Mouse (Mus musculus): ENCODE results near the gene Igsf8. TPM values are rescaled to one million over a fixed set of nuclear protein-coding genes. Genes with fewer than 3 reads are reported as not detected.

Gene Igsf8
- polyA plus RNA-seq, 1 experiment from 2014 or later: 72.2 TPM

GRCm38 (mm10) chr1:172341386-172341785 is 79.9 kb downstream of the Igsf8 start:
- Histone ChIP-seq H3K36me3 (ENCODE audit: control insufficient read depth, insufficient read depth, low read length) (no peaks in the 10 kb centered on the region), H3K27me3 (ENCODE audit: control insufficient read depth, insufficient read depth, low read length) (no peaks in the 10 kb centered on the region), H3K4me1 (ENCODE audit: control insufficient read depth, insufficient read depth, low read length) (peaks cover 3% of the 10 kb centered on the region; the same call in 1 of the 2 replicates), H3K4me3 (ENCODE audit: low read depth, low read length) (peak overlapping the region; percentile 32), H3K9ac (replicated peaks; ENCODE audit: low read depth, low read length) (peak overlapping the region; percentile 41), H3K27ac (ENCODE audit: low read depth, low read length) (peak overlapping the region; percentile 35), H3K9me3 (ENCODE audit: control insufficient read depth, low read length) (no peaks in the 10 kb centered on the region), H3K4me2 (ENCODE audit: low read depth, low read length) (peak overlapping the region; percentile 53)
- ATAC-seq (ENCODE audit: low read depth): no peak; the same call in 1 of the 2 replicates
- WGBS: 12% methylated on average over 10 of the region's 10 CpGs

- Histone ChIP-seq H3K9me3 (ENCODE audit: control insufficient read depth, low read length) (no peaks in the 10 kb centered on the region), H3K9ac (replicated peaks; ENCODE audit: low read depth, low read length) (no peak overlapping the region), H3K27ac (ENCODE audit: low read depth, low read length) (no peak overlapping the region; the same call in 1 of the 2 replicates), H3K4me3 (ENCODE audit: low read depth, low read length) (peak overlapping the region; percentile 32), H3K4me2 (ENCODE audit: low read depth, low read length) (peak overlapping the region; percentile 53; the same call in 1 of the 2 replicates), H3K27me3 (ENCODE audit: control insufficient read depth, insufficient read depth, low read length) (no peaks in the 10 kb centered on the region), H3K4me1 (ENCODE audit: control insufficient read depth, insufficient read depth, low read length) (peaks cover 3% of the 10 kb centered on the region; the same call in 1 of the 2 replicates), H3K36me3 (ENCODE audit: control insufficient read depth, insufficient read depth, low read length) (no peaks in the 10 kb centered on the region)
- WGBS: 89% methylated on average over 3 of the region's 3 CpGs
- ATAC-seq (ENCODE audit: low read depth): peak; percentile 71
Measured at GRCm38 (mm10) chr1:172342729-172343128, 81.3 kb downstream of the Igsf8 start.

GRCm38 (mm10) chr1:172343914-172344313 is 82.5 kb downstream of the Igsf8 start:
- Histone ChIP-seq H3K4me3 (ENCODE audit: low read depth, low read length) (no peak overlapping the region), H3K9me3 (ENCODE audit: control insufficient read depth, low read length) (no peaks in the 10 kb centered on the region), H3K4me1 (ENCODE audit: control insufficient read depth, insufficient read depth, low read length) (peaks cover 3% of the 10 kb centered on the region; the same call in 1 of the 2 replicates), H3K36me3 (ENCODE audit: control insufficient read depth, insufficient read depth, low read length) (no peaks in the 10 kb centered on the region), H3K9ac (replicated peaks; ENCODE audit: low read depth, low read length) (no peak overlapping the region), H3K27ac (ENCODE audit: low read depth, low read length) (no peak overlapping the region), H3K27me3 (ENCODE audit: control insufficient read depth, insufficient read depth, low read length) (no peaks in the 10 kb centered on the region), H3K4me2 (ENCODE audit: low read depth, low read length) (no peak overlapping the region; the same call in 1 of the 2 replicates)
- no peak for ATAC-seq (ENCODE audit: low read depth)
- 50% methylated on average over 3 of the region's 3 CpGs for WGBS

- H3K4me1 ChIP-seq (ENCODE audit: control insufficient read depth, insufficient read depth, low read length): peaks cover 3% of the 10 kb centered on the region; the same call in 1 of the 2 replicates
- H3K4me2 ChIP-seq (ENCODE audit: low read depth, low read length): no peak overlapping the region
- no peaks in the 10 kb centered on the region for H3K9me3 ChIP-seq (ENCODE audit: control insufficient read depth, low read length)
- no peak for ATAC-seq (ENCODE audit: low read depth)
- H3K36me3 ChIP-seq (ENCODE audit: control insufficient read depth, insufficient read depth, low read length): no peaks in the 10 kb centered on the region
- H3K4me3 ChIP-seq (ENCODE audit: low read depth, low read length): no peak overlapping the region
- no peaks in the 10 kb centered on the region for H3K27me3 ChIP-seq (ENCODE audit: control insufficient read depth, insufficient read depth, low read length)
- no peak overlapping the region for H3K27ac ChIP-seq (ENCODE audit: low read depth, low read length)
- WGBS: 89% methylated on average over 7 of the region's 7 CpGs
- no peak overlapping the region for H3K9ac ChIP-seq (replicated peaks; ENCODE audit: low read depth, low read length)
Measured at GRCm38 (mm10) chr1:172344820-172345219, 83.4 kb downstream of the Igsf8 start.

GRCm38 (mm10) chr1:172346707-172347106 is 85.3 kb downstream of the Igsf8 start:
- peaks cover 5% of the 10 kb centered on the region for H3K4me1 ChIP-seq (ENCODE audit: control insufficient read depth, insufficient read depth, low read length)
- no peaks in the 10 kb centered on the region for H3K36me3 ChIP-seq (ENCODE audit: control insufficient read depth, insufficient read depth, low read length)
- WGBS: 83% methylated on average over 10 of the region's 10 CpGs
- no peaks in the 10 kb centered on the region for H3K27me3 ChIP-seq (ENCODE audit: control insufficient read depth, insufficient read depth, low read length)
- no peak overlapping the region for H3K4me3 ChIP-seq (ENCODE audit: low read depth, low read length)
- no peaks in the 10 kb centered on the region for H3K9me3 ChIP-seq (ENCODE audit: control insufficient read depth, low read length)
- no peak overlapping the region for H3K4me2 ChIP-seq (ENCODE audit: low read depth, low read length)
- H3K9ac ChIP-seq (replicated peaks; ENCODE audit: low read depth, low read length): no peak overlapping the region
- no peak overlapping the region for H3K27ac ChIP-seq (ENCODE audit: low read depth, low read length)
- ATAC-seq (ENCODE audit: low read depth): no peak

DNA sequence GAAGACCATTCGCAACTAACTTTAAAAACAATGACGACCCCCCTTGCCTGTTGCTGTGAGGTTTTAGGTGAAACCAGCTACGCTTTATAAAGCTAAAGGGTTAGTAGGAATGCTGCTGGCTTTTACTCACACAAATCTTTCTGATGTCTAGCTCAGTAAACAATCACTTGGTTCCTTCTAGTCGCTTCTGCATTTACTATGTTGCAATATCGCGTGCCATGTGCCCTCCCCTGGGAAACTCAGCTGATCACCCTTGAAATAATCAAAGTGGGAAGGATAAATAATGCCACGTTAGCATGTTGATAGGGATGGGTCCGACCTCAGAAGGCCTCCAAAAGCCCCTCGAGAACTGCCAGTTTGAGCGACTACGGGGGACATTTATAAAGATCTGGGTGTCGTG is 85.9 kb downstream of the Igsf8 start:
- Histone ChIP-seq H3K4me2 (ENCODE audit: low read depth, low read length) (no peak overlapping the region), H3K27me3 (ENCODE audit: control insufficient read depth, insufficient read depth, low read length) (no peaks in the 10 kb centered on the region), H3K4me3 (ENCODE audit: low read depth, low read length) (no peak overlapping the region), H3K9me3 (ENCODE audit: control insufficient read depth, low read length) (no peaks in the 10 kb centered on the region), H3K9ac (replicated peaks; ENCODE audit: low read depth, low read length) (no peak overlapping the region), H3K27ac (ENCODE audit: low read depth, low read length) (no peak overlapping the region), H3K4me1 (ENCODE audit: control insufficient read depth, insufficient read depth, low read length) (peaks cover 5% of the 10 kb centered on the region), H3K36me3 (ENCODE audit: control insufficient read depth, insufficient read depth, low read length) (no peaks in the 10 kb centered on the region)
- WGBS: 83% methylated on average over 12 of the region's 12 CpGs
- no peak for ATAC-seq (ENCODE audit: low read depth)

DNA sequence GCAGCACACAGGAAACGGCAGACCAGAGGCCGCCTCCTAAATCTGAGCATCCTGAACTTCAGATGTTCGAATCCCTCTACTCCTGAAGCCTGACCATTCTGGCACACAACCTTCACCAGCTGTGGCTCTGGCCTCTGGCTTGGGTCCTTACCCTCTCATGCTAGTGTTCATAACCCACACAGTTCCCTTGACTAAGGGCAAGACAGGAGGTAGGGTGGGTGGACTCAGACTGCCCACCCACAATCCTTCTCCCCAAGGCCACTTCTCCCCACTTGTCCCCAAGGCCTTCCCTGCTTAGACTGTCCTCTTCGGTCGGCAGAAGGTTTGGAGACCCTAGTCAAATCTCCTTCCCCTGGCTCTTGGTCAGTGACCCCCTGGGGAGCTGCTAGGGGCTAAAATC is 88.1 kb downstream of the Igsf8 start:
- no peaks in the 10 kb centered on the region for H3K9me3 ChIP-seq (ENCODE audit: control insufficient read depth, low read length)
- H3K4me1 ChIP-seq (ENCODE audit: control insufficient read depth, insufficient read depth, low read length): peaks cover 5% of the 10 kb centered on the region
- WGBS: 42% methylated on average over 5 of the region's 5 CpGs
- H3K4me2 ChIP-seq (ENCODE audit: low read depth, low read length): no peak overlapping the region
- H3K36me3 ChIP-seq (ENCODE audit: control insufficient read depth, insufficient read depth, low read length): no peaks in the 10 kb centered on the region
- no peak overlapping the region for H3K4me3 ChIP-seq (ENCODE audit: low read depth, low read length)
- no peaks in the 10 kb centered on the region for H3K27me3 ChIP-seq (ENCODE audit: control insufficient read depth, insufficient read depth, low read length)
- no peak overlapping the region for H3K9ac ChIP-seq (replicated peaks; ENCODE audit: low read depth, low read length)
- H3K27ac ChIP-seq (ENCODE audit: low read depth, low read length): peak overlapping the region; percentile 52
- peak; percentile 7; the same call in 1 of the 2 replicates for ATAC-seq (ENCODE audit: low read depth)

DNA sequence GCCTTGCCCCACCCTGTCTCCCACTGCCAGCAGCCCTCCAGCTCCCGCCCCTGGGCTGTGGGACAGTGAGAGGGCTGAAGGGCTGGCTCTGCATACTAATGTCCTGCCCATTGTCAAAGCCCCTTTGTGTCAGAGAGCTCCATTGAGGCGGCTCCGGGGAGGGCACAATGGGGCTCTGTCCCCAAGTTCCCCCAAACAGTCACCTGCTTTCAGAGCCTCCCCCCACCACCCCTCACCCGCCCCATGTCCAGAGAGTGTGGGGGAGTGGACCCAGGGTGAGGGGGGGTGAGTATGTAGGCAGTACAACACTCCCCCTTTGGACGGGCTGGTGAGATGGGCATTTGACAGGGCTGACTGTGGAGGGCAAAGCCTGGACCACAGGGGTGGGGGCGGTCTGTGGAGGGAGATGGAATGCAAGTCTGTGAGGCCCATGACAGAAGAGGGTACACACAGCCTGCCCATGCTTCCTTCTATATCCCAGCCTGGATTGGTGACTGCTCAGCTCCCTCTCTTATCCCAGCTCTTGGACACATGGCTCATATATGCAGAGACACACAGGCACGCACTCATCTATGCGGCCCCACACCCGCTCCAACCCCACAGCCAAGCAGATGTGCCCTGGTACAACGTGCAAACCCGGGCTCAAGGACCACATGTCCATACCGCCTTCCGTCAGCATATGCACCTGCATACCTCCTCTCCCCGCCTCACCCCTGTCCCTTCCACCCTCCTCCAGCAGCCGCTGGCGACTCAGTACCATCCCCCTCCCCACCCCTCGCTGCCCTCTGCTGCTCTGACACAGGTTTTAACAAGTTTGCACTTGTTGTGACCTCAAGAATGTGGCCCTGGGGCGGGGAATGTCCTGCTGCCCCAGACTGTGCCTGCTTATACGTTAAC is 88.7 kb downstream of the Igsf8 start:
- Histone ChIP-seq H3K36me3 (ENCODE audit: control insufficient read depth, insufficient read depth, low read length) (no peaks in the 10 kb centered on the region), H3K4me1 (ENCODE audit: control insufficient read depth, insufficient read depth, low read length) (peaks cover 7% of the 10 kb centered on the region), H3K9me3 (ENCODE audit: control insufficient read depth, low read length) (no peaks in the 10 kb centered on the region), H3K27ac (ENCODE audit: low read depth, low read length) (peak overlapping the region; percentile 52), H3K27me3 (ENCODE audit: control insufficient read depth, insufficient read depth, low read length) (no peaks in the 10 kb centered on the region), H3K4me2 (ENCODE audit: low read depth, low read length) (peak overlapping the region; percentile 20; the same call in 1 of the 2 replicates), H3K9ac (replicated peaks; ENCODE audit: low read depth, low read length) (no peak overlapping the region), H3K4me3 (ENCODE audit: low read depth, low read length) (no peak overlapping the region)
- ATAC-seq (ENCODE audit: low read depth): peak; percentile 96
- WGBS: 4% methylated on average over 19 of the region's 19 CpGs

GRCm38 (mm10) chr1:172352001-172352400 is 90.6 kb downstream of the Igsf8 start:
- WGBS: 76% methylated on average over 6 of the region's 6 CpGs
- H3K4me2 ChIP-seq (ENCODE audit: low read depth, low read length): no peak overlapping the region
- H3K4me3 ChIP-seq (ENCODE audit: low read depth, low read length): no peak overlapping the region
- H3K27ac ChIP-seq (ENCODE audit: low read depth, low read length): no peak overlapping the region
- ATAC-seq (ENCODE audit: low read depth): no peak
- H3K36me3 ChIP-seq (ENCODE audit: control insufficient read depth, insufficient read depth, low read length): no peaks in the 10 kb centered on the region
- H3K27me3 ChIP-seq (ENCODE audit: control insufficient read depth, insufficient read depth, low read length): no peaks in the 10 kb centered on the region
- no peaks in the 10 kb centered on the region for H3K9me3 ChIP-seq (ENCODE audit: control insufficient read depth, low read length)
- peaks cover 10% of the 10 kb centered on the region for H3K4me1 ChIP-seq (ENCODE audit: control insufficient read depth, insufficient read depth, low read length)
- no peak overlapping the region for H3K9ac ChIP-seq (replicated peaks; ENCODE audit: low read depth, low read length)
